Mouse (Mus musculus) midbrain, embryonic 16.5 days (tissue): Measurements from ENCODE around the gene Limch1. TPM values are rescaled to one million over a fixed set of nuclear protein-coding genes. Genes with fewer than 3 reads are reported as not detected.

ENCODE experiments used
- ATAC-seq: fragments of 200-750 bp; cut with Nextera tagmentation; 2 replicates; pipeline ENCODE4 v1.8.0; 2017; ENCODE audit warnings: moderate TSS enrichment
- H3K27ac ChIP-seq: fragments of 300-500 bp; sonication (generic); 2 replicates; pipeline ENCODE4 v1.5.1; 2014; ENCODE audit warnings: mild to moderate bottlenecking, low read length, mixed read lengths
- H3K27me3 ChIP-seq: fragments of 300-500 bp; sonication (generic); 2 replicates; pipeline ENCODE4 v1.6.1; 2014; ENCODE audit warnings: low read depth, low read length, mixed read lengths; ENCODE audit not compliant: control insufficient read depth, insufficient read depth
- H3K36me3 ChIP-seq: fragments of 300-500 bp; sonication (generic); 2 replicates; pipeline ENCODE4 v1.6.1; 2014; ENCODE audit warnings: mild to moderate bottlenecking, low read length, moderate library complexity, mixed read lengths; ENCODE audit not compliant: control insufficient read depth, insufficient read depth
- H3K4me1 ChIP-seq: fragments of 300-500 bp; sonication (generic); 2 replicates; pipeline ENCODE4 v1.6.1; 2014; ENCODE audit warnings: mild to moderate bottlenecking, low read length, mixed read lengths; ENCODE audit not compliant: control insufficient read depth, insufficient read depth
- H3K4me2 ChIP-seq: fragments of 300-500 bp; sonication (generic); 2 replicates; pipeline ENCODE4 v1.6.1; 2014; ENCODE audit warnings: mild to moderate bottlenecking, low read length, mixed read lengths
- H3K4me3 ChIP-seq: fragments of 300-500 bp; sonication (generic); 2 replicates; pipeline ENCODE4 v1.5.1; 2014; ENCODE audit warnings: low read depth, mild to moderate bottlenecking, low read length, moderate library complexity, mixed read lengths
- H3K9ac ChIP-seq: fragments of 300-500 bp; sonication (generic); 2 replicates; pipeline ENCODE4 v1.6.1; 2014; ENCODE audit warnings: low read depth, low read length, mixed read lengths
- H3K9me3 ChIP-seq: fragments of 300-500 bp; sonication (generic); replicated peaks from 2 replicates; pipeline ENCODE4 v1.6.1; 2014; ENCODE audit warnings: mild to moderate bottlenecking, low read length, mixed read lengths; ENCODE audit not compliant: control insufficient read depth, poor library complexity, severe bottlenecking
- WGBS: fragments of 180-500 bp; shearing (Covaris S2); extraction: QIAGEN DNeasy Blood & Tissue Kit; methylation state at CpG from one replicate; pipeline ENCODE4 v1.1.7; 2014; 5-methylcytosine and 5-hydroxymethylcytosine counted together
- polyA plus RNA-seq: library from polyadenylated mRNA; unstranded; fragments of >200 nt; fragmentation: Nextera tagmentation; extraction: Ambion mirVana; gene quantifications from 2 replicates; pipeline ENCODE4 v1.2.1, GENCODE M21; 2015

The Limch1 gene
- polyA plus RNA-seq, 1 experiment from 2014 or later = 48.8 TPM

- no peaks in the 10 kb centered on the region for H3K27me3 ChIP-seq
Observed at GRCm38 (mm10) chr5:66822500-66823205, 77.0 kb downstream of the Limch1 start.

GRCm38 (mm10) chr5:66825586-66825985, 80.0 kb downstream of the Limch1 start:
- Histone ChIP-seq H3K27me3 (no peaks in the 10 kb centered on the region), H3K27ac (no peak overlapping the region), H3K4me1 (peaks cover 6% of the 10 kb centered on the region), H3K4me2 (no peak overlapping the region), H3K36me3 (no peaks in the 10 kb centered on the region), H3K4me3 (no peak overlapping the region), H3K9ac (no peak overlapping the region), H3K9me3 (no peaks in the 10 kb centered on the region)
- 90% methylated on average over 4 of the region's 4 CpGs for WGBS
- ATAC-seq = no peak

More at GRCm38 (mm10) chr5:66822500-66823205, 77.0 kb downstream of the Limch1 start:
- peak; percentile 68 for ATAC-seq
- 62% methylated on average over 6 of the region's 6 CpGs for WGBS
- no peaks in the 10 kb centered on the region for H3K36me3 ChIP-seq
- H3K4me2 ChIP-seq = no peak overlapping the region
- H3K9me3 ChIP-seq = no peaks in the 10 kb centered on the region
- peak overlapping the region; percentile 64; the same call in 1 of the 2 replicates for H3K27ac ChIP-seq
- no peak overlapping the region for H3K9ac ChIP-seq
- H3K4me1 ChIP-seq = peaks cover 6% of the 10 kb centered on the region
- no peak overlapping the region for H3K4me3 ChIP-seq

GRCm38 (mm10) chr5:66826844-66827243, 81.2 kb downstream of the Limch1 start:
- Histone ChIP-seq H3K4me2 (no peak overlapping the region), H3K27me3 (no peaks in the 10 kb centered on the region), H3K27ac (no peak overlapping the region), H3K9ac (no peak overlapping the region), H3K9me3 (no peaks in the 10 kb centered on the region), H3K36me3 (no peaks in the 10 kb centered on the region), H3K4me1 (peaks cover 6% of the 10 kb centered on the region), H3K4me3 (no peak overlapping the region)
- ATAC-seq = no peak
- 65% methylated on average over 8 of the region's 8 CpGs for WGBS

- no peaks in the 10 kb centered on the region for H3K27me3 ChIP-seq
- no peak for ATAC-seq
- WGBS = 89% methylated on average over 5 of the region's 5 CpGs
- H3K4me3 ChIP-seq = no peak overlapping the region
- no peak overlapping the region for H3K4me2 ChIP-seq
- no peaks in the 10 kb centered on the region for H3K36me3 ChIP-seq
- no peak overlapping the region for H3K9ac ChIP-seq
- H3K27ac ChIP-seq = no peak overlapping the region
- H3K4me1 ChIP-seq = no peaks in the 10 kb centered on the region
- H3K9me3 ChIP-seq = no peaks in the 10 kb centered on the region
Observed at GRCm38 (mm10) chr5:66829505-66829904, 83.9 kb downstream of the Limch1 start.

- WGBS = 92% methylated on average over 10 of the region's 10 CpGs
- no peak overlapping the region for H3K4me3 ChIP-seq
- no peaks in the 10 kb centered on the region for H3K36me3 ChIP-seq
- no peaks in the 10 kb centered on the region for H3K9me3 ChIP-seq
- no peak overlapping the region for H3K4me2 ChIP-seq
- H3K9ac ChIP-seq = no peak overlapping the region
- no peak for ATAC-seq
- no peaks in the 10 kb centered on the region for H3K27me3 ChIP-seq
- no peaks in the 10 kb centered on the region for H3K4me1 ChIP-seq
- no peak overlapping the region for H3K27ac ChIP-seq
Observed at GRCm38 (mm10) chr5:66830206-66830605, 84.6 kb downstream of the Limch1 start.

- no peaks in the 10 kb centered on the region for H3K36me3 ChIP-seq
- no peaks in the 10 kb centered on the region for H3K9me3 ChIP-seq
- H3K4me2 ChIP-seq = no peak overlapping the region
- no peaks in the 10 kb centered on the region for H3K27me3 ChIP-seq
- no peak overlapping the region for H3K4me3 ChIP-seq
- 91% methylated on average over 6 of the region's 6 CpGs for WGBS
- H3K9ac ChIP-seq = no peak overlapping the region
- H3K4me1 ChIP-seq = no peaks in the 10 kb centered on the region
- H3K27ac ChIP-seq = no peak overlapping the region
- ATAC-seq = no peak
Observed at GRCm38 (mm10) chr5:66834756-66835155, 89.1 kb downstream of the Limch1 start.

GRCm38 (mm10) chr5:66836892-66837291, 91.3 kb downstream of the Limch1 start:
- H3K4me2 ChIP-seq = no peak overlapping the region
- no peak overlapping the region for H3K4me3 ChIP-seq
- no peaks in the 10 kb centered on the region for H3K27me3 ChIP-seq
- no peaks in the 10 kb centered on the region for H3K4me1 ChIP-seq
- no peak overlapping the region for H3K27ac ChIP-seq
- H3K36me3 ChIP-seq = no peaks in the 10 kb centered on the region
- ATAC-seq = no peak
- no peak overlapping the region for H3K9ac ChIP-seq
- 88% methylated on average over 4 of the region's 4 CpGs for WGBS
- no peaks in the 10 kb centered on the region for H3K9me3 ChIP-seq

GRCm38 (mm10) chr5:66841971-66842370, 96.3 kb downstream of the Limch1 start:
- H3K4me1 ChIP-seq = no peaks in the 10 kb centered on the region
- no peaks in the 10 kb centered on the region for H3K9me3 ChIP-seq
- H3K9ac ChIP-seq = no peak overlapping the region
- no peak for ATAC-seq
- 99% methylated on average over 2 of the region's 2 CpGs for WGBS
- H3K27me3 ChIP-seq = no peaks in the 10 kb centered on the region
- H3K4me2 ChIP-seq = no peak overlapping the region
- no peaks in the 10 kb centered on the region for H3K36me3 ChIP-seq
- H3K27ac ChIP-seq = no peak overlapping the region
- H3K4me3 ChIP-seq = no peak overlapping the region

- H3K27me3 ChIP-seq = no peaks in the 10 kb centered on the region
- H3K9me3 ChIP-seq = no peaks in the 10 kb centered on the region
- no peak overlapping the region for H3K4me3 ChIP-seq
- no peak overlapping the region for H3K9ac ChIP-seq
- ATAC-seq = no peak
- H3K36me3 ChIP-seq = no peaks in the 10 kb centered on the region
- no peak overlapping the region for H3K4me2 ChIP-seq
- 96% methylated on average over 5 of the region's 5 CpGs for WGBS
- H3K27ac ChIP-seq = no peak overlapping the region
- H3K4me1 ChIP-seq = no peaks in the 10 kb centered on the region
Observed at GRCm38 (mm10) chr5:66842776-66843175, 97.1 kb downstream of the Limch1 start.
